Mouse (Mus musculus): ENCODE data around the gene Gpr183.

Gene Gpr183

DNA sequence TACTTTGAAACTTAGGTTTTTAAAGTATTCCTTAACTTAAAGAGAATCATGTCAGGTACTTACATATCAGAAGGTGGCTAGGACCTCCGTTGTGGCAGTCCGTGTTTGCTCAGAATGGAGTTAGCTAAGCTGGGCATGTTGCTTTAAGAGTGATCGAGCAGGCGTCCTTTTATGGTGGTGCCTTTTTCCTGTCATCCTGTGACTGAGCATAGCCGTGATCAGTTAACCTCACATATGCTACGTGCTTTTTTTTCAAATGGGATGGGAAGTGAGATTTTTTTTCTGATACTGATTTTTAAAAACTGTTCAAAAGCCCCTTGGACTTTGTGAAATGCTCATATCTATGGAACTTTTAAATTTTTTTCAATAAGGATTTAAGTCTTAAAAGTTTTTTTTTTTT, at the start of gene Gpr183:
Gene Gpr183 (minus strand): TSS at position 206 of the 400 bp plus-strand sequence.
- no peak for DNase-seq (ENCODE audit: low read depth, low spot score)

DNA sequence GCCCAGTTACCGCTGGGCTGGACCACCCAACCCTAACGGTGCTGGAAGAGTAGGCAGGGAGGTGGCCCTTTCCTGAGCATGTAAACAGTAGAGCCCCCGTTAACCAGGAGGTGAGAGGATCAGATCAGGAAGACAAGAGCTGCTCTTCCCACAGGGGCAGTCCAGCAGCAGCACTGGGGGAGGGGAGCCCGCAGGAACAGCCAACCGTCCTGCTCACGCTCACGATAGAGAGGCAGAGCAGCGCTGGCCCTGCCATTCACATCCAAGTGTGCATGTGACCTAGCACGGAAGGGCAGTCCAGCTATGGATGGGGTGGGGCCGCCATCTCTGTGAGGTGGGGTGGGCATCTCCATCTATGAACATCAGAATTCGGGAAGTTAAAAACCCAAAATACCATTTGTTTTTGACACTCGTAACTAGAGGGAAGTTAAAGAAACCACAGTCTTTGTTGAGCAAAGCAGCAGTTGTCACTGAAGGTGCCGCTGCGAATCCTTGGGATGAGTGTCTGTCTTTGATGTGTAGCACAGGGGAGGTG, 48.5 kb upstream of the Gpr183 start:
- DNase-seq (ENCODE audit: low read depth, low spot score): peak; percentile 50

DNA sequence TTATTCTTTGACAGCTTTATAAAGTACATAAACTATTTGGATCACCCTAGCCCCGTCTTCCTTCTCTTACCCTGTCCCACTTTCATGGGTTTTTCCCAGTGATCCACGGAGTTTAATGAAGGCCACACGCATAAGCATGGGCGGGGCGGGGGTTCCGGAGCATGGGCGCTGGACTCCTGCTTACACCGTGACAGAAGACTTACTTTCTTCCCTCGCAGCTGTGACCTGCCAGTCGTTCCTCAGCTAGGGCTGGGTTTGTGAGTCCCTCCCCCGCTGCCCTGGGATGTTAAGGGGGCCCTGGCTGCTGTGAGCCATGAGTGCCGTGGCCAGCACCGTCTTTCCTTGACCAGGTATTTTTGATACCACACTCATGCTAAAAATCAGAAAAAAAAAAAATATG, 47.8 kb upstream of the Gpr183 start:
- no peak for DNase-seq (ENCODE audit: low read depth, low spot score)

DNA sequence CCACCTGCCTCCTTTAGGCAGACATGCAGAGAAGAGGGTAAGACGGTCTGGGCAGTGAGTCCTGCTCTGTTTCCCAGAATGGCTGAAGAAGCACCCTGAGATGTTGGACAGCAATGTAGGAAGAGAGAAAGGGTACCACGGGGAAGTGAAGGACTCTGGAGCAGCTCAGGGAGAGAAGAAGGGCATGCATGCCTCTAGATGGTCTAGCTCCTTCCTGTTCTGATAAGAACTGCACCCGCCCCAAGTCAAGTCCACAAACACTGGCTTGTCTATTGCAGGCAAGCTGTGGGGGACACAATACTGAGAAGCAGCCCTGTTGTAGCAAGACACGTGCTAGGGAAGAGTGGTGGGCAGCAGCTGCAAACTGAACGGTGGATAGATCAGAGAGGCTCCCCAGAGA, 47.2 kb upstream of the Gpr183 start:
- DNase-seq (ENCODE audit: low read depth, low spot score): no peak

DNA sequence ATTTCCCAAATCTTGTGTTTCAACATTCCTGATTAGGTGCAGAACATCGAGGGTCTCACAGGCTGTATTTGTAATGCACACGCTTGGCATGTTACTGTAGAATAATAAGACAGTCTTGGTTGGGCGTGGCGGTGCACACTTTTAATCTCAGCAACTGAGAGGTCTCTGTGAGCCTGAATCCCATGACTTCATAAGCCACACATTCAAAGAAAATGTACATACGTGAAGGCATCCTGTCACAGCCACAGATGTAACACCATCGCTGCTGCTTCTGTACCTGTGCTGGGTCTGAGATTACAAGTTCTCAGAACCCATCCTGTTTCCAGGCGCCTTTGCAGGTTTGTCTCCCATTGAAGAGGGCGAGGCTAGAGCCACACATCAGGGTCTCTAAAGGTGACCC, 46.8 kb upstream of the Gpr183 start:
- no peak for DNase-seq (ENCODE audit: low read depth, low spot score)

DNA sequence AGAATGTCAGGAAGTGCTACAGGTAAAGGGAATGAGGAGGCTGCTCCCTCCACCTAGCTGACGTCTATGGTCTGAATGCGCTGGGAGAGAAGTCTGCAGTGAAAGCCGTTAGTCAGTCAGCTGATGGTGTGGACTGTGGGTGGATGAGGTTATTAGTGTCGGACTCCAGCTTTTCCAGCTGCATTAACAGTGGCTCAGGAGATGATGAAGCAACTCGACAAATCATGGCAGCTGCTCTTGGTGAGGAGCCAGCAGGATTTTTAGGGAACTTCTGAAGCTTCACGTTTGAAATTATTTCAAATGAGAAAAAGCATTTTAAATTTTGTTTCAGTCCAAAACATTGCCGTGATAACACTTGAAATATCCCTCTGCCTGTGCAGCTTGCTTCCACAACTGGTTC, 45.3 kb upstream of the Gpr183 start:
- DNase-seq (ENCODE audit: low read depth, low spot score): no peak

DNA sequence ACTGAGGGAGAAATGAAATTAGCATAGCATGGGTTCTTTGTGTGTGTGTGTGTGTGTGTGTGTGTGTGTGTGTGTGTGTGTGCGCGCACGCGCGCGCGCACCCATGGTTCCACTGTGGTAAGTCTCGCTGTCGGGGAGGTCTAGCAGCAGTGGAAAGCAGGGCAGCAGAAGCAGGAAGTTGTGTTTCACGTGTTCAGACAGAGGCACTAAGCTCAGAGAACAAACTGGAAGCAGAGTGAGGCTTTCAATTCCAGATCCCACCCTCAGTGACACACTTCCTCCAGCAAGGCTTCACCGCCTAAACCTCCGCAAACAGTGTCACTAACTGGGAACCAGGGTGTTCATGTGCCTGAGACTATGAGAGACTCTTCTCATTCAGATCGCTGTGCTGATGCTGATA, 44.5 kb upstream of the Gpr183 start:
- DNase-seq (ENCODE audit: low read depth, low spot score): no peak

DNA sequence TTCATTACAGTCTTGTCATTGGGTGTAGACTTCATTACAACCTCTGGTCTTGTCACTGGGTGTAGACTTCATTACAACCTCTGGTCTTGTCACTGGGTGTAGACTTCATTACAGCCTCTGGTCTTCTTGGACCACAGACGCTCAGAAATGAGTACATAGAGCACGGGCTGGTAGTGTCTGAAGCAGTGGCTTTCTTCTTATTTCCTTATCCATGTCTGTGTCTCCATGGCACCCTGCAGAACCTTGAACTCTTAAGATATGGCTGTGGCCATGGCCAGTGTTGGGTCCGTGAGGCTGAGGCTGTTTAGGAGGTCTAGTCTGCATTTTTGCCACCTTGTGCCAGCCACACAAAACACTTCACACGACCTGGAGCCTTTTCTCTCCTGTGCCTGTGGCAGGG, 43.3 kb upstream of the Gpr183 start:
- DNase-seq (ENCODE audit: low read depth, low spot score): no peak

DNA sequence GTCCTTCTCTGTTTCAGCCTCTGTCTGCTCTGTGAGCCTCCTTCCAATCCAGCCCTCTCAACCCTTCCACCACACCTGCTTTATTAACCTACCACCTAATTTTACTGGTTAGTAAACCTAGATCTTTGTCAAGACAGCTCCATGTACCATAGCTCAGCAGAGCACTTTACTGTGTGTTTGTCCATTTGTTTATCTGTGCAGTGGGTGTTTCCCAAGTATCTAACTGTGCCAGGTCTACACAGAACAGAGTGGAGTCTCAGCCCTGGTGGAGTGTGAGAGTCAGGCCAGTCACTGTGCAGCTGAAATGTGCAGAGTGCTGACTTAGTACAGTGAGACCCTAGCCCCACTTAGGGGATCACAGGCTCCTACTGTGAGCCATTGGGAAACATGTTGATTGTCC, 38.8 kb upstream of the Gpr183 start:
- DNase-seq (ENCODE audit: low read depth, low spot score): no peak

DNA sequence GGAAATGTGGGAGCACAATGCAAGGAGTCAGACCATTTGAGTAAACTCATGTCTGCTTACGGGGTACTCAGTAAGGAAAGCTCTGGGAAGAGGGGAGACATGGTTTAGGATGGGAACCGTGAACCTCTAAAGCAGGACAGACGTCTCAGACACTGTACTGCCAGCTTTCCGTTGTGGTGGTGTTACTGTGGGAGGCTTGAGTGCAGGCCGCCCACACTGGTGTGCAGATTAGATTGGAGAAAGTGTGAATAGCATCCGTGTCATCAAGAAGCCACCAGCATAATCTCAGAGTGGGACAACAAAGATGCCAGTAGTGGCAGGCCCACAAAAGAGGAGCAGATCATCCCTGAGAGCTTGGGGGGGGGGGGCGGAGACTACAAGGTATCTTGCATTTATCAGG, 37.2 kb upstream of the Gpr183 start:
- DNase-seq (ENCODE audit: low read depth, low spot score): no peak

DNA sequence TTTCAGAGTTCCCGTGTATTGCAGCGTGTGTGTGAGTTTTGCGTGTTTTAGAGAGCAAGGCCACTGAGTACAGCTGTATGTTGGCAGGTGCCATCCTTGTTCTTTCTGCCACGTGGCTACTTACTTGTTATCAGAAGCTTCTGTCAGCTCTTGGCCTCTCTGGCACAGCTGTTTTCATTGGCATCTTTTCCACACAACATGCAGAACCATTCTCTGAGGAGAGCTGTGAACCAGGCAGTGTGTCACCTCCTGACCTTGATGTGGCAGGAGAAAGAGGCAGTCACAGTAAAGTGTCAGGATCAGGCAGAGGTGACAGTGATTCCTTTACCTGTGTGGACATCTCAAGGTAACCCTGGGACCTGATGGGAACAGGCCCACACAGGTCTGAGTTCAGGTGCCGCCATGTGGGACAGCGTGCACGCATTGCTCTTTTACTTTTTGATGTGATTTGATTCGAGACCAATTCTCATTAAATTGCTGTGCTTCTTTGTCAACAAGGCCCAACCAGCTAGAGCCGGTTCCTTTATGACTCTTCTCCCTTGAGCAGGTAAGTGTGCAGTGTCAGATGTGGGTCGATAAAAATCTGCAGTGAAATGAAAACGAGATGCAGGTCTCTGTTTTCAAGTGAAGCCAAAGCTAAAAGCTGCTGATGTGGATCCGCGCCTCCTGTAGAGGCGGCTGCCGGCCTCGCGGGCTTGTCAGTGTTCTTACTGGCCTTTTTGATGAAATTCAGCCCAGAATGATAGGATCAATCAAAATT, 35.5 kb upstream of the Gpr183 start:
- no peak for DNase-seq (ENCODE audit: low read depth, low spot score)

DNA sequence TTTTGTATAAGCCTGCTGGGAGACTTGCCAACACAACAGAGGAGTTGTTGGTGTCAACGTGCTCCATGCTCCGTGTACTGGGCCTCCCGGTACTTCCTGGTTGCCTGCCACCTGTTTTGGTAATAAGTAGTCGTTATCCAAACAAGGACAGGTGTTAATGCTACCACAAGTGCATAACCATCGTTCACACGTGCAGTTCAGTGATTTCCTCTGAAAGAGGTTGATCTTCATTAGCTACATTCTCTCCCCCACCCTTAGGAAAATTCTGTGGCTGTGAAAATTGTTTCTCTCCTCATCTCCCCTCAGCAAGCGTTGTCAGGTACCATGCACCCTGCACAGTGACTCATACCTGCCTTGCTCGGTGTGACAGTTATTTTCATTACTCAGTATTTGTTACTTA, 34.5 kb upstream of the Gpr183 start:
- DNase-seq (ENCODE audit: low read depth, low spot score): no peak

DNA sequence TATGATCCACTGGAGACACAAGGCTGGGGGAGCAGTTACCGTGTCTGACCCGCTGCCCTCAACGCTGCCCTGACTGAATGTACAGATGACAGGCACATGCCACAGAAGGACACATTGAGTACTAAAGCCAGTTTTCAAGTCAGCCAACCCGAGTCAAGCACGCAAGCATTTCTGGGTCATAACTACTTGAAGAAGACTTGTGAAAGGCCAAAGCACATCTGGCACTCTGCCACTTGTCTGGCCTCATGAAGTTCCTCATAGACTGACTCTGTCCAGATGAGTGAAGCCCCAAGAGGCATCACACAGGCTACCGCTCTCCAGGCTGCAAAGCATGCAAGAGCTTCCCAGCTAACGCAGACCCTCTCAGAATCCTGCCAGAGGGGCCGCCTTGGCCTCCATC, 31.8 kb upstream of the Gpr183 start:
- DNase-seq (ENCODE audit: low read depth, low spot score): no peak

DNA sequence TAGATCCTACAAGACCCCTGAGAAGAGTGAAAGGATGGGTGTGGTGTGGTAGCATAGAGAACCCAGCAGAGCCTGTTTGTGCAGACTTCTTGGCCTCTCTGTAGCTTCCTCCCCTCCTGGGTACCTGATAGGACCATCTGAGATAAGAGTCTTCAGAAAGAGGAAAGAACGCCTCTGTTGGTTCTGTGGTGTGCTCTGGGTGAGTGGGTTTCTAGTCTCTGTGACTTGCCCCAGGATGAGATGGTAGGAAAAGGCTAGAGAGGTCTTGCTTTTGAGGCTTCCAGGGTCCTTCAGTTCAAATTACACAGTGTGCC, 30.5 kb upstream of the Gpr183 start:
- DNase-seq (ENCODE audit: low read depth, low spot score): no peak

DNA sequence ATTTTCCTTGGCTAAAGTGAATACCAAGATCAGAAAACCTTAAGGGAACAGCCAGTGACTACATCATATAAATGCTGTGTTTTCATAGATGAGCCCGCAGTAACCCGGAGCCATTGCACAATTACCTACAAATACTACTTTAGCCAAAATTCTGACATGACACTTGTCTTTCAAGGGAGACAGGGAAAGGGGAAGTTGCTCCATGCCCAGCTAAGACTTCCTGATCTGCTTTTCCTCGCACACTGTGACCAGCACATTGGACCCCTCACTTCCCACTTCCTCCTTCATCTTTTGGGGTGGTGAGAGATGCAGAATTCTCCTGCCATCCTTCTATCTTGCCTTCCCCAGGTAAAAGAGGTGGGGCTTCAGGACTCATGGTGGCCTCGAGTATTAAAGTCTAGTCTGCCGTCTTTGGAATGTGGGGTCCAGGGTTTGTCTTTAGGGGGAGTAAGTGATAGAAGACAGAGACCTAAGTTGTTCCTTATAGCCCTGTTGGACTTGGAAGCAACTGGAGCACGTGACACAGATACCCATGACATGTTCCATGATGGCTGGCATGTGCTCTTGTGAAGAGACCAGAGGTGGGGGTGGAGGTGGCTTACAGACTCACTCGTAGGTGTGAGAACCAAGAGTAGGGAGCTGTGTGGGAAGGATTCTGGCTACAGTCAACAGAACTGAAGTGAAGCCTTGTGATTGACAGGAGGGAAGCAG, 30.0 kb upstream of the Gpr183 start:
- no peak for DNase-seq (ENCODE audit: low read depth, low spot score)

DNA sequence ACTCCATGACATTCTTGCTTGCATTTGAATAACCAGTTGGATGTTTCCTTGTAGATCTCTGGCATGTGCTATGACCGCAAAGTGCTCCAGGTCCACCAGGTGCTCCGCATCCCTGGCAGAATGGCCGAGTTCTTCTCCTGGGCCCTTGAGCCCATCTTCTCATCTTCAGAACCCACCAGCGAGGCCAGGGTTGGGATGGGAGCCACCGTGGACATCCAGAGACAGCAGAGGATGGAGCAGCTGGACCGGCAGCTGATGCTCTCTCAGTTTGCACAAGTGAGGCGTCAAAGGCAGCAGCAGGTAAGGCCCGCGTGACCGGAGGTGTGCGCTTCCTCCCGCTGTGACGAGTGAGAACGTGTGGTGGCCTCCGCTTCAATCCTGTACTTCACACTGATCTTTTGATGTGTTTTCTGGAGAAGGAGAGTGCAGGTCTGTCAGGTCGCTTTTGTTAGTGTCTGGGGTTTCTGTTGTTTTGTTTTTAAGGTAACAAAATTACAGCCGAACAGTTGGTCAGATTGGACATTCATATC, 29.2 kb upstream of the Gpr183 start:
- no peak for DNase-seq (ENCODE audit: low read depth, low spot score)

DNA sequence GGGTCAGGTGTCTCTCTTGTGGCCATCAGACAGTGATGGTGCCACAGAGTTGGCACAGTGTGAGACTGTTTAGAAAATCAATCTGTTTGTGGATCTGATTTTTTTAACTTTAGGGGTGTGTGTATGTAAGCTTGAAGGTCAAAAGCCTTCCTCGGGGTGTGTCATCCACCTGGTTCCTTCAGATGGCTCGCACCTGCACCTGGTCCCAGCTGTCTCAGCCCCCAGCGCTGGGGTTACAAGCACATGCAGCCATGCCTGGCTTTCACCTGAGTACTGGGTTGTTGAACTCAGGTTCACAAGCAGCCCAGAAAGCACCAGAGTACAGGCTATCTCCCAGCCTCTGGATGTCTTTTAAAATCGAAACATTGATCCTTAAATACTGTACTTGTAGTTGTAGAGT, 28.6 kb upstream of the Gpr183 start:
- DNase-seq (ENCODE audit: low read depth, low spot score): no peak

DNA sequence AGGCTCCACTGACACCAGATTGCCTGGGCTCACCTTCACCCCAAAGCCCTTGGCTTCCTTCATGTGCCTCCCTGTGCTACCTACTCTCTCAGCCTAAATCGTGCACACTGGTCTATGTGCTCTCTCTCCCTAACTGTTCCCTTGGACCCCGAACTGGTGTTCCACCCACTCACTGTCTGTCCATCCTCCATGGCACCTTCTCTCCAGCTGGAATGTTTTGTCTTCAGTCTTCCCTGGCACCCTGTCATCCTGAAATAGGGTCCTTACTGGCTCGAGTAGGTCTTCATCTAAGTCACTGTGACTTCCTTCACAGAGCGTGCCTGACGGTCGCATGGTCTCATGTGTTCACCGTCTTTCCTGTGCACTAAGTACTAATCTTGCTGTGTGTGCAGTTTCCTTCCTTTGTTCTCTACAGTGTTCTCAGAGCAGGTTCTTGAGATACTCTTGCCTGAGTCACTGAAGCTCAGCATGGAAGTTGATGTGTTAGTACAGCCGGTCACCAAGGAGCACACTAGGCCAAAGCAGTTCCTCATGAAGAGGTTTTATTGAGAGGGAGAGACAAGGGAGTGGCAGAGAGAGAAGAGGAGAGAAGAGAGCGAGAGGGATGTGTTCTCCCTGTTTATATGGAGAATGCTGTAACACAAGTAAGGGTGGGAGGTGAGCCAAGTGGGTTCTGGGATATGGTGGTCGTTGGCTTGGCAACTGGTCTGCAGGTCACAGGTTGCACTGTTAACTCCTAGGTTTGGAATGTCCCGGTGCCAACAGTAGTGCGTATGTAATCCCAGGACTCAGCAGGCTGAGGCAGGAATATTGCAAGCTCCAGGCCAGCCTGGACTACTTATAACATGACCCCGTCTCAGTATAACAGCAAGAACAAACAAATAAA, 27.6 kb upstream of the Gpr183 start:
- no peak for DNase-seq (ENCODE audit: low read depth, low spot score)

DNA sequence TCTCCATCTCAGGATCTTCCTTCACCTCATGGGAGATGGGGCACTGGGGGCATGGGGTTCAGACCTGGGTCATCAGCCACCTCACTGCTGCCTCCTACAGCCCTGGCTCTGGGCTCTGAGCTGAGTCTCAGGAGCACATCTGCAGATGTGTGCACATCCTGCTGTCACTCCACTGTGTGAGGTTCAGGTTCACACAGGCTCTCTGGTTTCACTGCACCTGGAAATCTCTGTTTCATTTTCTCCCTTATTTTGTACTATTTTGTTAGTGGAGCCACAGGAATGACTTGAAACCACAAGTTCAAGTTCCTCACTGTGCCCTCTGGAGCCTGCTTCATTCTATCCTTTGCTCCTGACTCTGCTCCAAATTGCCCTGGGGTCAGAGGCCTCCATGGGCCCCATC, 26.9 kb upstream of the Gpr183 start:
- DNase-seq (ENCODE audit: low read depth, low spot score): no peak

DNA sequence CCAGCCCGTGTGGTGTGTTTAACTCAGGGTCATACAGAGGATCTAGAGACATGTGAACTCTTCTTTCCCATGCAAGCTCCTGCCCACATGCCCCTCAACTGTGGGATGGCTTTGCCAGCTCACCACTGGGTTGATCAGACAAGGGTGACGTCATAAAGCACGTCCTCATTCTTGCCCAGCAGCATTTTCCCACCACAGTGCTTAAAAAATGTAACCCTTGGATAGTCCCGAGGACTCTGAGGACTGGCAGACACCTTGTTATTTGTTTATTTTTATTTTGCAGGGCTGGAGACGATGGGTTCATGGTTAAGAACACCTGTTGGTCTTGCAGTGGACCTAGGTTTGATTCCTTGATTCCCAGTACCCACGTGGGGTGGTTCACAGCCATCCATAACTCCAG, 25.9 kb upstream of the Gpr183 start:
- DNase-seq (ENCODE audit: low read depth, low spot score): no peak

DNA sequence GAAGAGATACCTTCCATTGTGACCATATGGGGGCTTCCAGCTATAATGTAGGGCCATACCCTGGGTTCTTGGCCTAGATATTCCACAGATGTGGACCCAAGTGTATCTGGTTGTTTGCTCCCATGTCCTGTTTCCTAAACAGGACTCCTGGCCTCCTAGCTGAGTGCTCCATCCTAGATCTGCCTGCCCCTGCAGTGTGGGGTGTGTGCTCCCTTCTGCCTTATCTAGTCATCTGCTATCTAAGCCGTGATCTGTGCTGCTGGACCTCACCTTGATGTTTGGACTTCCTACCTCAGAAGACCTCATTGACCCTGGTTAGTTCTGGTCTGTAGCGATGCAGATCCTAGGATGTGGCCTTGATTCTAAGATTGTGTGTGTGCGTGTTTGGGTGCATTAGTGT, 24.9 kb upstream of the Gpr183 start:
- no peak for DNase-seq (ENCODE audit: low read depth, low spot score)

DNA sequence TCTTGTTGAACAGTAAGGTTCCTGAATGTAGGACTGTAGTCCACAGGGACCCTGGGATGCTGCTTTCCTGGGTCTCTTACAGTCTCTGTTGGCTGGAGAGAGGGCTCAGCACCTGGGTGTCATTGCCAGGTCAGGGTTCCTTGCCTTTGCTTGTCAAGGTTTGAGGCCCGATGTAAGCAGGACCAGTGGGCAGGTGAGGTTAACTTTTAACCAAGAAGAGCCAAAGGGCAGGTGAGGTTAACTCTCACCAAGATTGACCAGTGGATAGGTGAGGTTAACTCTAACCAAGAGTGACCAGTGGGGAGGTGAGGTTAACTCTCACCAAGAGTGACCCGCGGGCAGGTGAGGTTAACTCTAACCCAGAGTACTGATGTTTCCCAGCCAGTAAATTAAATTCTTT, 24.3 kb upstream of the Gpr183 start:
- DNase-seq (ENCODE audit: low read depth, low spot score): no peak
